Mouse (Mus musculus) kidney, postnatal 25 days (tissue): Measurements from ENCODE around the gene Cdc7.
A peak's percentile ranks its signal among the peaks of the same experiment; 100 is the strongest.
"Not testable (repeated sequence)": the region's sequence is repeated elsewhere in the genome, so short reads cannot be mapped to it uniquely, and the experiment has no call there.

Experiments used
- DNase-seq, 2 experiments: peaks; one replicate each; pipeline ENCODE4 v3.0.0; 2021; ENCODE audit warnings: mixed read lengths in 2 of 2

Cdc7 gene

GRCm38 (mm10) chr5:106963584-106964512 lies at the start of gene Cdc7:
Gene Cdc7 (plus strand): TSS chr5:106964322.
- peak; percentile 92 to 93 for DNase-seq

GRCm38 (mm10) chr5:106919315-106919714 lies 44.8 kb upstream of the Cdc7 start:
- DNase-seq, result no peak

GRCm38 (mm10) chr5:106925488-106926368 lies 38.4 kb upstream of the Cdc7 start, which contains the start of gene Hfm1:
Gene Hfm1 (minus strand): TSS chr5:106926321.
- DNase-seq, result peak; percentile 18 to 54

GRCm38 (mm10) chr5:106926369-106926686 lies 37.8 kb upstream of the Cdc7 start:
- no peak for DNase-seq

- DNase-seq, result no peak
Measured at GRCm38 (mm10) chr5:106927996-106928395, 36.1 kb upstream of the Cdc7 start.

- no peak for DNase-seq
Measured at GRCm38 (mm10) chr5:106946342-106946741, 17.8 kb upstream of the Cdc7 start.

GRCm38 (mm10) chr5:106948683-106949082 lies 15.4 kb upstream of the Cdc7 start:
- DNase-seq, result no peak

GRCm38 (mm10) chr5:106956467-106956866 lies 7.7 kb upstream of the Cdc7 start:
- DNase-seq, result peak; percentile 32 to 44

- peak; percentile 67 to 68 for DNase-seq
Measured at GRCm38 (mm10) chr5:106959031-106959430, 5.1 kb upstream of the Cdc7 start.

- no peak for DNase-seq
Measured at GRCm38 (mm10) chr5:106960451-106960850, 3.7 kb upstream of the Cdc7 start.

- no peak for DNase-seq
Measured at GRCm38 (mm10) chr5:106964513-106965014, 442 bp downstream of the Cdc7 start.

GRCm38 (mm10) chr5:106966443-106966842 lies 2.3 kb downstream of the Cdc7 start:
- DNase-seq, result no peak

- DNase-seq, result no peak
Measured at GRCm38 (mm10) chr5:106967578-106967977, 3.5 kb downstream of the Cdc7 start.

- no peak for DNase-seq
Measured at GRCm38 (mm10) chr5:106973883-106974282, 9.8 kb downstream of the Cdc7 start.

- no peak for DNase-seq
Measured at GRCm38 (mm10) chr5:106979156-106979555, 15.0 kb downstream of the Cdc7 start.

GRCm38 (mm10) chr5:106982298-106982952 lies 18.3 kb downstream of the Cdc7 start:
- DNase-seq, result no peak

- not testable (repeated sequence) for DNase-seq
Measured at GRCm38 (mm10) chr5:106984934-106985333, 20.8 kb downstream of the Cdc7 start.

GRCm38 (mm10) chr5:106985594-106985993 lies 21.5 kb downstream of the Cdc7 start:
- no peak for DNase-seq

- peak; percentile 43 to 73 for DNase-seq
Measured at GRCm38 (mm10) chr5:106989181-106989580, 25.1 kb downstream of the Cdc7 start.

- no peak for DNase-seq
Measured at GRCm38 (mm10) chr5:106989786-106990185, 25.7 kb downstream of the Cdc7 start.

- peak; percentile 68 to 70 for DNase-seq
Measured at GRCm38 (mm10) chr5:106990639-106991299, 26.6 kb downstream of the Cdc7 start.

GRCm38 (mm10) chr5:106991300-106991929 lies 27.3 kb downstream of the Cdc7 start:
- no peak for DNase-seq
